Mouse (Mus musculus) left cerebral cortex, postnatal 4 days (tissue): ENCODE data around the gene Gtpbp3. TPM values are rescaled to one million over a fixed set of nuclear protein-coding genes. Genes with fewer than 3 reads are reported as not detected.
A peak's percentile ranks its signal among the peaks of the same experiment; 100 is the strongest.

Source experiments
- DNase-seq: peaks from one replicate; pipeline ENCODE4 v3.0.0-alpha.2; 2022
- intact Hi-C: fragments of 180-260 bp; cut with DNase I; formaldehyde crosslinking; loops from one replicate; pipeline ENCODE4 v1.15.1; 2025
- total RNA-seq, 2 experiments: library from RNA; stranded (reverse); gene quantifications; 2 replicates each; pipeline ENCODE4 v1.2.3; 2021

Gene Gtpbp3
- 10 to 100 TPM; 23.0 to 24.1 TPM for total RNA-seq

DNA sequence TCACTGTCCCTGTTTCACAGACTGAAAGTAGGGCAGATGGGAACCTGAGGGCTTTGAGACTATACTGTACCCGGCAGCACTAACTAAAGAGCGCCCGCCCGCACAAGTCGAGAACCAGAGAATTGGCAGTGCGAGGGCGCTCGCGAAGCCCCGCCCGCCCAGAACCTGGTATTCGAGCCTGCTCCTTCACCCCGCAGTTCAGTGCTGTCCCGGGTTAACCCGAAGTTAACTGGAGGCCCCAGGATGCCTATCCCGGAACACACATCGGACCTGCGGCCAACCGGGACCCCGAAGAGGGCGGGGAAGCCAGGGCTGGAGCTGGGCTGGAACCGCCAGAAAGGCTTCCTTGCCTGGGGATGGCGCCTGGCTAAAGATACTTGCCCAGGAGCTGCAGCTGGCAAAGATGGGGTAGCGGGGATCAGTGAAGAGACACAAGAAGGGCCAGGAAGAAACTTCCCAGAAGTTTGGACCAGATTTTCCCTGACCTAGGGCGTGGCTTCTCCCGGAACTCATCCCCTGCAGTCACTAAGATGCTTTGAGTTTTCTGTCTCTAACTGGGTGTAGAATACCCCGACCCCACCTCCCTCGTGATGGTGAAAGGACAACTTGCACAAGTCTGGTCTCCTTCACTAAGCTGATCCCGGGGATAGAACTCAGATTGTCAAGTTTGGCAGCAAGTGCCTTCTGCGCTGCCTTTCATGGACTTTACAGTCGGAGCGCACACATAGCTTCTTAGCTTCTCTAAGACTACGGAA is at the start of gene Gtpbp3:
TSS of gene Gtpbp3 (plus strand) at position 413 of the 755 bp plus-strand sequence.
- intact Hi-C loops, result no loop called here
- DNase-seq, result peak; percentile 76

DNA sequence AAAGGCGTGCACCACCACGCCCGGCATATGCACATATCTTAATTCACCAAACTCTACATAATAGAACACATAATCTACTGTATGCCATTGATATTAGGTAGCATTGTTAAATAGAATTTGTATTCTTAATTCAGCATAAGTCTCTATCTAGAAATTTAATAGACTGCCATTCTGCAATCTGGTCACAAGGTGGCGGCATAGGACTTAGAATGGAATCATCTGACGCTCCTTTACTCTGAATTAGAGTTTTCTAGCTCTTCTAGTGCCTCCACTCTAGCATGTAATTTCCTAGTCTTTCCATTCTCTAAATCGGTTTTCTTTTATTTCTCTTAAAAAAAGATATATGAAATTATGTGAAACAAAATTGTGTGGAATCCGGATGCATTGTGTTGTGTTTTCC is 46.5 kb upstream of the Gtpbp3 start:
- intact Hi-C loops, result loop anchor here (10.0 kb wide), 1 partner anchor 83 kb away; the partner anchor contains the start of gene Ccdc194
- no peak for DNase-seq

DNA sequence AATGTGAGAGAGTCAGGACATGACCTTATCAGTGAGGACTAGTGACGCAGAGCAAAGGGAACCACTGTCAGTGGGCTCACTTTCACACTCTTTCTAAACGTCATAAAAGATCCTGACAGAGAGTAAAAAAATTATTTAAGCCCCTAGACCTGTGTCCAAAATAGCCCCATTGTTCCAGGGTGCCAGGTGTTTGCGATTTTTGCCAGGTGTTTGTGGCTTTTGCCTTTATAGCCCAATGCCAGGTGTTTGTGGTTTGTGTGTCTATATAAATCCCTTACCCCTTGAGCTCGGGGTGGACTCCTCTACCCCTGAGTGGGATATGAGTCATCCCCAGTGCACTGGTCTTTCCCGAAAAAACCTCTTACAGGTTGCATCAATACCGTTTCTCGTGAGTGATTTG is 42.8 kb upstream of the Gtpbp3 start:
- intact Hi-C loops, result loop anchor here (10.0 kb wide), 1 partner anchor 80 kb away; the partner anchor contains the start of gene Ccdc194
- DNase-seq, result no peak

DNA sequence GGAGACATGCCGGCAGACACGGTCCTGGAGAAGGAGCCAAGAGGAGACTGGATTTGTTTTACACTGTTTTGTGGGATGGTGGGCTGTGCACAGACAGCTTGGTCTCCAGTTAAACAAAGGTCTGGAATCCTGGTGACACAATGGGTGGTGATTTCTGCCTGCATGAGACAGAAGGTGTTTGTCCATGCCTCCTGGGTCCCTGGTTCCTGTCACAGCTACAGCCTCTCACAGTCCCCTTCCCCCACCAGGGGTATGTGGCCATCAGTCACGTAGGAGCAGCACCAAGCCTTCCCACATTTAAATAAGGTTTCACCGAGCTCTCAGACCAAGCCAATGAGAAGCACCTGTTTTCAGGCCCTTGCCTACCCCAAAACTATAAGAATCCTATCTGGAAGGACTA is 36.6 kb upstream of the Gtpbp3 start:
- DNase-seq, result no peak
- intact Hi-C loops, result no loop called here

DNA sequence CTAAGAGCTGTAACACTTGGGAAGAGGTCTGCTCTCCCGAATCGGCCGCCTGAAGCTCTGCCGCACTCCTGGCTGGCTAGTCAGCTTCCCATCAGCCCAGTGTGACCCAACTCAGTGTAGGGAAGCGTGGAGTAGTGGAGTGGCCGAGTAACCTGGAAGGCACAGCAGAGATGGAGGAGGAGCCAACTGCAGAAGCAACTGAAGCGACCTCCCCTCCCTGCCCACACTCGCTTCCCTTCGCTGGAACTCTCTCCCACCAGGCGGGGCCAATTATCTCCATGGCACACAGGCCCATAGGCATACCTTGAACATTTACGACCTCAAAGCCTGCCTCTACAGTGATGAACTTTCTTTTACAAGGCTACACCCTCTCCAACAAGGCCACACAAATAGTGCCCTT is 36.1 kb upstream of the Gtpbp3 start:
- intact Hi-C loops, result no loop called here
- no peak for DNase-seq

DNA sequence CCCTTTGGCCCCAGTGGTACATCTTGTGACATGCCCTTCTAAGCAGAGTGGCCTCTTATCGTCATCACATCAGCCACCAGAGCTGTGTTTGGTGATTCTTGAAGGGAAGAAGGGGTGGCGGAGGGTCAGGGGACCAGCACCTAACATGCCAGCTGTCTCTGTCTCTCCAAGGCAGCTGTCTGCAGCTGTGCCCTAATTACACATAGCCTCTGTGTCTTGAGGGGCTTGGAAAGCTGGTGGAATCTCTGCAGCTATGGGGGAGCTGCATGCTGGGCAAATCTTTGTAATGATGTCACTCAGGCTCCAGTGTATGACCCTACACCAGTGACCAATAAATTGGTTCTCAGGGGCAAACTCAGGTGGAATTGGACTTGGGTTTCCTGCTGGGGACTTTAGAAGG is 35.2 kb upstream of the Gtpbp3 start:
- DNase-seq, result no peak
- intact Hi-C loops, result no loop called here

DNA sequence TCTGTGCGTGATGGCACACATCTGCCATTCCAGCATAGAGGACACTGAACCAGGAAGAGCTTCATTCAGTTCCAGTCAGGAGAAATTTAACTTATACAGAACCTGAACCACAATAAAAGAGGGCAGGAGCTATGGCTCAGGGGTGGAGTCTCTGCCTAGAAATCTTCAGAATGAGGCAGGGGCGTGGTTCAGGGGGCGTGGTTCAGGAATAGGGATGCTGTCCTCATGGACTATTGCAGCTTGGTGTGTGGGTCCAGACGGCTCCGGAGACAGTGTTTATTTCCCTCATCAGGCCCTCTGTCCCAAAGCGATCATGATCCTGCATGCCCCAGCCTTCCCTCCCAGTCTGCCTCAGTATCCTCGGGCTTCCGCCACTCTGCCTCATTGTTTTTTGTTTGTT is 33.2 kb upstream of the Gtpbp3 start:
- DNase-seq, result no peak
- intact Hi-C loops, result no loop called here

DNA sequence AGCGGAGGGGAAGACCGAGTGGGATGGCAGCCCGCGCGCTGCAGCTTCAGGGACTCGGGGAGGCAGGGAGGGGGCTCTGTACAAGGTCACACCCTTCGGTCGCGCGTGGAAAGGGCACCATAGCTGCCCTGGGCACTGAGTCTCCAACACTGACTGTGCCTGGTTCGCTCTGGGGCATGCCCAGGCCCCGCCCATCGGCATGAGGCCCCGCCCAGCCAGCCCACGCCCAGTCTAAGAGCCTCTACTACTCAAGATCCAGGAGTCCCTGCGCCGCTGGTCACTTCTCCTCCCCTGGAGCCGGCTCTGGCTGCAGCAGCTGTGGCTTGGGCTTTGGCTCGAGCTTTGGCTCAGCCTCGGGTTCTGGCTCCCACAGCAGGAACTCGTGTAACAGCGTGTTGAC is 31.0 kb upstream of the Gtpbp3 start:
- intact Hi-C loops, result no loop called here
- no peak for DNase-seq

DNA sequence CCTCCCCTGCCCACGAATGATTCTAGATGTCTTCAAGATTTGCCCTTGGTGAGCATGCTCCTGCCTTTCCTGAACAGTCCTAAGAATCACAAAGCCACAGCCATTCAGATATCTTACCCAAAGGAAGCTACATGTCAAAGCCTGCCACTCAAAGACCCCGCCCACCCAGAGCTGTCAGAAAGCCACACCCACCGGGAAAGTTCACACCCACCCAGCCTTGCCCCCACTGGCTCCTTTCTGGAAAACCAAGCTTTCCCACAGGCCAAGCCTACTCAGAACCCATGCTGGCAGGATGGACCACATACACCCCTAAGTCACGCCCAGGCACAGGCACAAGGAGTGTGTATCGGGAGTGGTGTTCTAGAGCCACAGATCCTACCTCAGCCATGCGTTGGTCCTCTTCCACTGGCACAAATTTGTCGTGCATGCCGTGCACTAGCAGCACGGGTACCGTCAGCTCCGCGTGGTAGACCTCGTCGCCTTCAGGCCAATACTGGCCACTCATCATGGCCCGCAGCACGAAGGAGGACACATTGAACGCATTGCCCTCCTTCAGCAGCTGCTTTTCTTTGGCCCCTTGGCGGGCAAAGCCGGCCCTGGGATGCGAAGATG is 30.1 kb upstream of the Gtpbp3 start:
- intact Hi-C loops, result no loop called here
- no peak for DNase-seq

DNA sequence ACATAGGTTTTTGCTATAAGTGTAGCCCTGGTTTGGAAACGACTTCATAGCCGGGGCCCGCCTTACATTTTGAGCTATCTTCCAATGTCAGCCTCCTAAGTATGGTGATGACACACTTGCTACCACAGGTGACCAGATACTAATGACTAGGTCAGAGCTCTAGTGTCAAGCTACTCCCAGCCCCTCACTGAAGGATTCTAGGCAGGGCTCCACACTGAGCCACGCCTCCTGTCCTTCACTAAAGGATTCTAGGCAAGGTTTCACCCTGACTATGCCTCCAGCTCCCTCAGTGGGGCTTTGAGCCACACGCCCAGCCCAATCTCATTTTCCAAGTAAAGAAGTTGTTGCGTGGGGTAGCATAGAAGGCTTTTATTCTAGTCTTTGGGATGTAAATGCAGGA is 27.2 kb upstream of the Gtpbp3 start:
- intact Hi-C loops, result no loop called here
- no peak for DNase-seq

DNA sequence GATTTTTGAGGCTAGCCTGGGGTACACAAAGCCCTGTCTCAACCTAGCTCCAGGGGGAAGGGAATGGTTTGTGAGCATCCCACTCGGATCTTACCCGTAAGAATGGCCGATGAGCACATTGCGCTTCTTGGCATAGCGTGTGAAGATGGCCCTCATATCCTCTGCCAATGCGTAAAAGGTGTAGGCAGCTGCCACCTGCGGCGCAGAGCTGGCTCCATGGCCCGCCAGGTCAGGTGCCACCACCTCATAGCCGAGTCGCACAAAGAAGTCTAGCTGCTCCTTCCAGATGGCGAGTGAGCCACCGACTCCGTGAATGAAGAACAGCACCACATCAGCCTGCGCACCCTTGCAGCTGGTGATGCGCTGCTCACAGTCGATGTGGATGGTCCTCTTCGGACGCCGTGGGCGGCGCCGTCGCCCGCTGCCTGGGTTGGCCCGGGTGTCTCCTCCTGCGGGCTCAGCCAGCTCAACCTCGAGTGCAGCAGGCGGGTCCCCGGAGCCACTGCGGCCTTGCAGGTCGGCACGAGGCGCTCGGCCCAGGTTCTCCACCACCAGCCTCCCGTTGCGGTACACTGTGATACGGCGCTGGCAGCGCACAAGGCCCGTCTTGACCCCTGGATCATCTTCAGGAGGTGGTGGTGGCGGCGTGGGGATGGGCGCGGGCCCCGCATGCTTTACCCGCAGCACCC is 26.6 kb upstream of the Gtpbp3 start:
- intact Hi-C loops, result no loop called here
- DNase-seq, result no peak

DNA sequence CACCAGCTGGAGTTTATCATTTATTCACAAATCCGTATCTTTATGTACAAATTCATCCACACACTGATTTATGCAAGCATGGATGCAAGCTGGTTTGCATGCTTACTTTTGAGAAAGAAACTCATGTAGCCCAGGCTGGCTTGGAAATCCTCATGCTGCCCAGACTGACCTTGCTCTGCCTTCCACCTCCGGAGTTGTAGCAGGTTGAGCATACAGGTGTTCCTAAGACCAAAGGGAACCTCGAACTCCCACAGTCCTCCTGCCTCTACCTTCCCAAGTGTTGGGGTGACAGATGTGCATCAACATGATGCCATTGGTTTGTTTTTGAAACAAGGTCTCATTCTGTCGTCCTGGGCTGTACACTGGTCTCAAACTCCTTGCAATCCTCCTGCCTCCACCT is 25.7 kb upstream of the Gtpbp3 start:
- DNase-seq, result no peak
- intact Hi-C loops, result no loop called here

DNA sequence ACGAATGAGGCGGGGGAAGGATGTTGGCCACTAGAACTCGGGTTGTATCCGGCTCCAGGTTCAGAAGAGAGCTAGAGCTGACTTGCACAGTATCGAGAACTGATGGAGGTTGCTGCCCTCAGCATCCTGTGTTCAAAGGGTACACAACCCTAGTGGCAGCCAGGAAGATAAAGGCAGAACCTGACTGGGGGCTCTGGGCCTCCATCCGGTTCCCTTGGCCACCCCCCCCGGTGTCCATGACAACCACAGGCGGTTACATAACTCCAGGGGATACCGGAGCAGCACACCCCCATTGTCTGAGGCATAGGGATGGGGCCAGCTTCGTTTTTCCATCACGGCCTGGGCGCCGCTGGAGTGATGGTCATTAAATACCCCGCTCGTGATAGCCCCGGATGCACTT is 25.1 kb upstream of the Gtpbp3 start:
- intact Hi-C loops, result no loop called here
- DNase-seq, result no peak

DNA sequence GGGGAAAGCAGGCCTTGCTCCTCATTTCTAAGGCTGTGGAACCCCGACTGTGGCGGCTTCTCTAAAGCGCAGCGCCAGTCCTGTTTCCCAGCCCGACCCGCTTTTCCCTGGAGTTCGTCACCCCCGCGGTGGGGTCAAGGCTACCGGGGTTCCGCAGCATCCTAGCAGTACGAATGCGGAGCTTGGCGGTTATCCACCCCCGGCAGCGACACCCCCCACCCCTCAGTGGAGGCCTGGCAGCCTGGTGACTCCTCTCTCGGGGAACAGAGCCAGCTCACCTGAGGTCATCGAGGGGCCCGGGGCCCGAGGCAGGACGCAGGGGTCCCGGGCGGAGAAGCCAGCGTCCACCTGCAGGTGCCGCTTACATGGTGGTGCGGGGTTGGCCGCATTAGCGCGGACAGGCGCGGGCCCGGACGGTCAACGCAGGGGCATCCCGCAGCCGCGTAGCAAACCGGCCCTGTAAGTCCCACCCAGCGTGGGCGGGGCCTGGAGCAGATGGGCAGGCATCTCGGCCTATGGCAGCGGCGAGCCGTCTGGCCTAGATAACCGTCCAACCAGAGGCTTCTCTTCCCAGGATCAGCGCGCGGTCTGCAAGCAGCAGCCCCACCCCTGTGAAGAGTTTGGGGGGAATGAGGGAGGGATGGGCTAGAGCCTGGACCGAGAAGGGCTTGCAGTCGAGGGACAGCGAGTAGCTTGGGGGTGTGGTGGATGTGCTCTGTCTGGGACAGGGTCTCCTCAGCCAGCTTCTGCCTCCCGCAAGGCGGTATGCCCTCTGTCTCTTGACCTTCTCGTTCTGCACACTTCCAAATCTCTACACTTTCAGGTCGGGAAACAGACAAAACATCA is 24.5 kb upstream of the Gtpbp3 start, which contains the start of gene Abhd8:
TSS of gene Abhd8 (minus strand) at position 468 of the 846 bp plus-strand sequence.
- peak; percentile 98 for DNase-seq
- intact Hi-C loops, result no loop called here

DNA sequence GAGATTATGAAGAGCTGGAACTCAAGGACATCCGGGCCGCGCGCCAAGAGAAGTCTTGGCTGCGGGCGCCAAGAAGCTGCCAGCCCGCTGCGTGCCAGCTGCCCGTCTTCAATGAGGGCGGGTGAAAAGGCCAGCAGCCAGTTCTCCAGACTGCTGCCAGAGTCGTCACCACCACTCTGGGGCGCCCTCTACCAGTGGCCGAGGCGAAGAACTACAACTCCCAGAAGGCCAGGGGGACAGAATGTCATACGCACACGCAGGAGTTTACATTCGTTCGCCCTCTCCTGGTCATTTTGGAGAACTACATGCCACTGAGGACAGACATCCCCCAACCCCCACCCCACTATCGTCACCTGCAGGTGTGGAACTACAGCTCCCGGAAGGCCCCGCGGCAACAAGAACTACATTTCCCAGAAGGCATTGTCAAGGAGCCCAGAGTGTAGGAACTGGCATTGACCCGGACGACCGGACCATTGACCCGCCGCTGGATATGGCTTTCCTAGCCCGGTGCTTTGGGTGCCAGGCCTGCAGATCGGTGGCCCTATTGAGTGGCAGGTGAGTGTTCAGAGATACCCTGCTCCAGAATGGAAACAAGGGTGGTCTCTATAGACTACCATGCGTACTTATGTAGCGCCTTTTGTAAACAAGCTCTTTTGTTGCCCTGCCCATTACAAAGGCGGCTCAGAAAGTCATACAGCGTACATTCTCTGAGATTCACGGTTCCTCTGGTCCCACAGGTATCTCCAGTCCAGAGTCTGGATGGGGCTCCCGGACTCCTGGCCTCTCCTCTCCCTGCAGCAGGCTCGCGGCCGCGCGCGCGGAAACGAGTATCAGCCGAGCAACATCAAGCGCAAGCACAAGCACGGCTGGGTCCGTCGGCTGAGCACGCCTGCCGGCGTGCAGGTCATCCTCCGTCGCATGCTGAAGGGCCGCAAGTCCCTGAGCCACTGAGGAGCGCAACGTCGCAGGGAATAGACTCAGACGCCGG is 23.1 kb upstream of the Gtpbp3 start, which contains the start of gene Mrpl34:
TSS of gene Mrpl34 (plus strand) at position 447 of the 988 bp plus-strand sequence.
- intact Hi-C loops, result no loop called here

DNA sequence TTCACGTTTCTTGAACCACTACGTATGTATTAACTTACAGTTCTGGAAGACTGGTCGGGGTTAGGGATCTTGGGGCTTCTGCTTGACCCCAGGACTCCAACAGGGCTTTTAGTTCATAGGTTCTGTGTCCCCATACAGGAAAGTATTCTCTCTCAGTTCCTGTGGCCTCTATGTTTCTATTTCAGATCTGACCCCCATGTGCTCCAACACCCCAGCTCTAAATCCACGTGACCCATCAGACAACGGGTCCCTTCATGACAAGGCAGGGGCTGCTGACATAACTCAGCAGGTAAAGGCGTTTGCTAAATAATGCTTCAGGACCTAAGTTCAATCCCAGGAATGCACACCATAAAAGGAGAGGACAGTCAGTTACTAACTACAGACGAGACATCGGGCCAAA is 22.2 kb upstream of the Gtpbp3 start:
- intact Hi-C loops, result no loop called here
- DNase-seq, result no peak

More for the DNA sequence above, 23.1 kb upstream of the Gtpbp3 start, which contains the start of gene Mrpl34:
- peak; percentile 99 for DNase-seq

DNA sequence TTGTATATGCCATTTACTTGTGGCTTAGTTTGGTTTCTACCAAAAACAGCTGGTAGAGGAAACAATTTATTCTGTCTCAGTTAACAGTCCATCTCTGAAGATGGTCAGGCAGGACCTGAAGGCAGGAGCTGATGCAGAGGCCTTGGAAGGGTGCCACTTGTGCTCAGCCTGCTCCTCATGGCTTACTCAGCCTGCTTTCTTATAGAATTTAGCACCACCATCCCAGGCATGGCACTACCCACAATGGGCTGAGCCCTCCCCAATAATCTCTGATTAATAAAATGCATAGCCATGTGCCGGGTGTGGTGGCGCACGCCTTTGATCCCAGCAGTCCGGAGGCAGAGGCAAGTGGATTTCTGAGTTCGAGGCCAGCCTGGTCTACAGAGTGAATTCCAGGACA is 21.7 kb upstream of the Gtpbp3 start:
- intact Hi-C loops, result no loop called here
- no peak for DNase-seq

DNA sequence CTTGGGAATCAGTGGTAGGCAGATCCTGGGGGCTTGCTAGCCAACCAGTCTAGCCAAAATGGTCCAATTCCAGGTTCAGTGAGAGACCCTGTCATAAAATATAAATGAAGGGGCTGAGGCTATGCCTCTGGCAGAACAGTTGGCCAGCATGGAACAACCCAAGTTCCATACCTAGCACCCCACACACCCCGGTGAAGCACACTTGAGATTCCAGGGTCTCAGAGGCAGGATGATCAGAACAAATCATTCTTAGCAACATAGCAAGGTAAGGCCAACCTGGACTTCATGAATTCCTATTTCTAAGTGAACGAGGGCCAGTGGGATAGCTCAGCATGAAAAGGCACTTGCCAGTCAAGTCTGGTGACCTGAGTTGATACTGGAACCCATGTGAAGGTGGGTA is 20.7 kb upstream of the Gtpbp3 start:
- no peak for DNase-seq
- intact Hi-C loops, result no loop called here

DNA sequence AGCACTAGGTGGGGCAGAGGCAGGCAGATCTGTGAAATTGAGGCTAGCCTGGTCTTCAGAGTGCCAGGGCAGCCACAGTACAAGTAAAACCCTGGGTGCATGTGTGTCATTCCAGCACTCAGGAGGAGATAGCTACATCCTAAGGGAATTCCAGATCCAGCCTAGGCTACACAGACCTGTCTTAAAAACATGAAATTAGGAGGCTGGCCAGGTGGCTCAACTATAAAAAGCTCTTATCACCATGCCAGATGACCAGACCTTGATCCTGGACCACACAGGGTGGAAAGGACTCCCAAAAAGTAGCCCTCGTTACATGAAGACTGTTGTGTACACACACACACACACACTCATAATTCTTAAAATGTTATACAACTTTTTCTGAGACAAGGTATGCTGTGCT is 19.9 kb upstream of the Gtpbp3 start:
- no peak for DNase-seq
- intact Hi-C loops, result no loop called here

DNA sequence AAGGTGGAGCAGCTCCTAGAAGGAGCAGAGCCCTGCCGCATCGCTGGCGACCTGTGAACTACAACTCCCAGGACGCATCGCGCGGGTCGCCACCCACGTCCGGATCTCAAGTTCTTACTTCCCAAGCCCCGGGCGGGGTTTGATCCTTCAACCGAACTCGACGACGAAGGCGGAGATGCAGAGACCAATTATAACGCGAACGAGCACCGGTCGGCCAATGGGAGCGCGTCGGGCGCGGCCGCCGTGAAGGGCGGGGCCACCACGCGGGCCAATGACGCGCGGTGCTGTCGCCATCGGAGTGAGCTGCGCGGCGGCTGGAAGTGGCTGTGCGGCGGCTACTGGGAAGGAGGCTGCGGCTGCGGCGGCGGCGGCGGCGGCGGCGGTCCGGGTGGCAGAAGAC is 19.0 kb upstream of the Gtpbp3 start, which contains the start of gene Dda1:
TSS of gene Dda1 (plus strand) at position 284 of the 400 bp plus-strand sequence.
- peak; percentile 99 for DNase-seq
- intact Hi-C loops, result no loop called here
